Mouse (Mus musculus) C2C12 (cell line): ENCODE measurements around the gene Adgrd1.

Source experiments
- CEBPB ChIP-seq: IDR thresholded peaks from one replicate; pipeline ENCODE4 v1.6.1; 2011; ENCODE audit warnings: low read depth, mild to moderate bottlenecking, control low read depth, moderate library complexity
- CTCF ChIP-seq: IDR thresholded peaks from one replicate; pipeline ENCODE4 v1.5.1; 2011; ENCODE audit not compliant: control insufficient read depth, insufficient read depth, insufficient read length
- MAX ChIP-seq: IDR thresholded peaks from one replicate; pipeline ENCODE4 v1.6.1; 2011; ENCODE audit warnings: mild to moderate bottlenecking, control low read depth
- MYOD1 ChIP-seq: IDR thresholded peaks from one replicate; pipeline ENCODE4 v1.6.1; 2011; ENCODE audit warnings: low read depth; ENCODE audit not compliant: control insufficient read depth, insufficient read length
- MYOG ChIP-seq: IDR thresholded peaks from one replicate; pipeline ENCODE4 v1.6.1; 2011; ENCODE audit not compliant: control insufficient read depth, insufficient read length; ENCODE audit errors: extremely low read depth

- TF ChIP-seq CEBPB, result no peak
- no peak for TF ChIP-seq CTCF
- TF ChIP-seq MYOG, result no peak
- TF ChIP-seq MYOD1, result no peak
- TF ChIP-seq MAX, result no peak
These were observed 65.0 kb downstream of the Adgrd1 start for GRCm38 (mm10) chr5:129161372-129162051.
